Mouse (Mus musculus) c-Kit-positive CD71-positive TER-119-negative erythroid progenitor cells, embryonic 14.5 days (primary cell): ENCODE data around the gene Git1.
A peak's percentile ranks its signal among the peaks of the same experiment; 100 is the strongest.

Source experiments
- DNase-seq: peaks from one replicate; pipeline ENCODE4 v3.0.0-alpha.2; 2013; ENCODE audit warnings: low read depth

Git1 gene

GRCm38 (mm10) chr11:77493512-77494343 is at the start of gene Git1:
Git1 (plus strand) TSS chr11:77493562.
- no peak for DNase-seq

- DNase-seq = no peak
Measured at GRCm38 (mm10) chr11:77444939-77445338, 48.4 kb upstream of the Git1 start.

GRCm38 (mm10) chr11:77446628-77447041 is 46.7 kb upstream of the Git1 start:
- DNase-seq = peak; percentile 67

GRCm38 (mm10) chr11:77449224-77449623 is 44.1 kb upstream of the Git1 start:
- DNase-seq = no peak

GRCm38 (mm10) chr11:77451670-77452069 is 41.7 kb upstream of the Git1 start:
- DNase-seq = no peak

- no peak for DNase-seq
Measured at GRCm38 (mm10) chr11:77453388-77453787, 40.0 kb upstream of the Git1 start.

- DNase-seq = no peak
Measured at GRCm38 (mm10) chr11:77455770-77456510, 37.4 kb upstream of the Git1 start.

- DNase-seq = no peak
Measured at GRCm38 (mm10) chr11:77456866-77457265, 36.5 kb upstream of the Git1 start.

GRCm38 (mm10) chr11:77461856-77462255 is 31.5 kb upstream of the Git1 start:
- no peak for DNase-seq

- DNase-seq = no peak
Measured at GRCm38 (mm10) chr11:77462283-77463100, 30.9 kb upstream of the Git1 start, which contains the start of gene Coro6. Coro6 (plus strand) TSS chr11:77462411.

GRCm38 (mm10) chr11:77463101-77463445 is 30.3 kb upstream of the Git1 start:
- DNase-seq = no peak

- no peak for DNase-seq
Measured at GRCm38 (mm10) chr11:77463786-77464185, 29.6 kb upstream of the Git1 start.

GRCm38 (mm10) chr11:77464684-77465083 is 28.7 kb upstream of the Git1 start:
- no peak for DNase-seq

- DNase-seq = no peak
Measured at GRCm38 (mm10) chr11:77465111-77465510, 28.3 kb upstream of the Git1 start.

- no peak for DNase-seq
Measured at GRCm38 (mm10) chr11:77466544-77466943, 26.8 kb upstream of the Git1 start.

GRCm38 (mm10) chr11:77467157-77467556 is 26.2 kb upstream of the Git1 start:
- peak; percentile 36 for DNase-seq

- peak; percentile 63 for DNase-seq
Measured at GRCm38 (mm10) chr11:77467784-77468183, 25.6 kb upstream of the Git1 start.

- no peak for DNase-seq
Measured at GRCm38 (mm10) chr11:77468397-77468796, 25.0 kb upstream of the Git1 start.

GRCm38 (mm10) chr11:77471407-77471806 is 22.0 kb upstream of the Git1 start:
- no peak for DNase-seq

- DNase-seq = no peak
Measured at GRCm38 (mm10) chr11:77472775-77473174, 20.6 kb upstream of the Git1 start.

- DNase-seq = no peak
Measured at GRCm38 (mm10) chr11:77476216-77476615, 17.1 kb upstream of the Git1 start.

- DNase-seq = no peak
Measured at GRCm38 (mm10) chr11:77476895-77477294, 16.5 kb upstream of the Git1 start.
